Mouse (Mus musculus) liver, adult 2 months (tissue): Measurements from ENCODE around the gene Naa15.

Experiments
- CTCF ChIP-seq: fragments of 200-500 bp; IDR thresholded peaks from 2 replicates; pipeline ENCODE4 v1.5.1; 2011; ENCODE audit warnings: low read depth, low read length, control low read depth
- POLR2A ChIP-seq: fragments of 200-500 bp; IDR thresholded peaks from 2 replicates; pipeline ENCODE4 v1.6.1; 2011; ENCODE audit warnings: low read length, control low read depth; ENCODE audit not compliant: insufficient read depth; ENCODE audit errors: extremely low read depth

GRCm38 (mm10) chr3:51517878-51518762 is 103.2 kb downstream of the Naa15 start:
- TF ChIP-seq CTCF, result no peak
- TF ChIP-seq POLR2A, result no peak
